Mouse (Mus musculus) cerebral cortex, adult 2 months (tissue): ENCODE results near the gene Smarcc2.

ENCODE experiments used
- WGBS: fragments of 180-500 bp; shearing (Covaris S2); methylation state at CpG from one replicate; pipeline ENCODE4 v1.1.7; 2018; 5-methylcytosine and 5-hydroxymethylcytosine counted together

Gene Smarcc2

DNA sequence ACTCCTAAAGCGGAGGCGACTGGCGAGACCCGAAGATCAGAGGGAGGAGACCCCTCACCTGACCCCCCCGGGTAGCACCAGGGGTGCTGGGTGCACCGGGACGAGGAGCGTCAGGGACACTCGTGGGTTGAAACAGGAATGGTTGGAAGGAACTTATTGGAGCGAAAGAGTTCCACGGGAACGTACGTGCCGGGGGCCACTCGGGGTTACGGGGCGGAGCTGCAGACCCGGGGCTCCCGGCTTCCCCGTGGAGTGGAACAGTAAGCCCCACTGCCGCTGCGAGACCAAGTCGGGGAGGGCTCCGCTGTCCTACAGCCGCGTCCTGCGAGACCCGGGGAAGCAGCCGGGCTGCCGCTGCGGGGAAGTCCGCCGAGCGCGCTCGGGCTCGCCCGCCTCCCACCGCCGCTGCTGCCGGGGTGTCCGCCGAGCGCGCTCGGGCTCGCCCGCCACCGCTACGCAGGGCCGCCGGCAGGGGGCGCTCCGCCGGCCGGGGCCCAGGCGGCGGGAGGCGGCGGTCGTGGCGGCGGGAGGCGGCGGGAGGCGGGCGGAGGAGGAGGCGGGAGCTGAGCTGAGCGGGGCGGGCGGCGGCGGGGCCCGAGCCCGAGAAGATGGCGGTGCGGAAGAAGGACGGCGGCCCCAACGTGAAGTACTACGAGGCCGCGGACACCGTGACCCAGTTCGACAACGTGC lies at the start of gene Smarcc2:
Gene Smarcc2, plus strand, starts transcription at position 530 of the 690 bp plus-strand sequence.
- WGBS = 1% methylated on average over 84 of the region's 86 CpGs

DNA sequence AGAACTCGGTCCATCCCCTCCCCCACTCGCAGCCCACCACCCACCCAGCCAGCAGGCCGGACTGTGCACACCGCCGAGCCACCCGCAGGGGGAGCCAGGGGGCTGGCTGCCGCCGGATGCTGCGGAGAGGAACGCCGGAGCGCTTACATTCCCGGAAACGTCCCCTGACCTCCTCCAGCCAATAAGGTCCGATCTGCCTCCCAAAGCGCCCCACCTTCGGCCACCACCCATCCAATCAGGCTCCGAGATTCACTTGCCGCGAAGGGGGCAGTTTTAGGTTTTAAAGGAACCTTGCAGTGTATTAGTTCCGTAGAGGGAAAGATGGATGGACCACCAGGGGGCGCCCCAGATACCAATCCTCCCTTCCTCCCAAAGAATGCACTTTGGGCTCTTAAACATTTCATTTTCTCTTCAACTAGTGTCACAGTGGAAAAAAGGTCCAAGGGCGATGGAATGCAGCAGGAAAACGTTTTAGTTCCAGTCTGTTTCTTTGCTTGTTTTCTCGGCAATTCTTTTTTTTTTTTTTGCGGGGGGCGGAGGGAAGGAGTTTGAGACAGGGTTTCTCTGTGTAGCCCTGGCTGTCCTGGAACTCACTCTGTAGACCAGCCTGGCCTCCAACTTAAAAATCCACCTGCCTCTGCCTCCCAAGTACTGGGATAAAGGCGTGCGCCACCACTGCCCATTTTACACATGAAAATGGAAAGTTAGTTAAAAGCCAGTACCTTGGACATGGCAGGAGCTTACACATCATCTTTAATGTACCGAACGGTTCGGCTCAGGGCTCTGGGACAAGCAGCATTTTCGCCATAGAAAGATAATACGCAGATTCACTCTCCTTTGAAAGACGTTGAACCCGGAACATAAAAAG lies 49.1 kb upstream of the Smarcc2 start:
- 4% methylated on average over 36 of the region's 36 CpGs for WGBS

DNA sequence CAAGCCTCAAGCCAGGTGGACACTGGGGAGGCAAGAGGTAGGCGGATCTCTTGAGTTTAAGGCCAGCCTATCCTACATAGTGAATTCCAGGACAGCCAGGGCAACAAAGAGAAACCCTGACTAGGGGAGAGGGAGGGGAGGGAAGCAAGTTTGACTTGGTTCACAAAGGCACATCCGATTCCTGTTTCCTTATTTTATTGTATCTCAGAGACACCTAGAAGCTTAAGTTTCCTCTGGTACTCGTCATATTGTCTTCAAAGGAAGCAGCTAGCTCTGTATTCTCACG lies 48.5 kb upstream of the Smarcc2 start:
- WGBS = 9% methylated on average over 4 of the region's 4 CpGs

DNA sequence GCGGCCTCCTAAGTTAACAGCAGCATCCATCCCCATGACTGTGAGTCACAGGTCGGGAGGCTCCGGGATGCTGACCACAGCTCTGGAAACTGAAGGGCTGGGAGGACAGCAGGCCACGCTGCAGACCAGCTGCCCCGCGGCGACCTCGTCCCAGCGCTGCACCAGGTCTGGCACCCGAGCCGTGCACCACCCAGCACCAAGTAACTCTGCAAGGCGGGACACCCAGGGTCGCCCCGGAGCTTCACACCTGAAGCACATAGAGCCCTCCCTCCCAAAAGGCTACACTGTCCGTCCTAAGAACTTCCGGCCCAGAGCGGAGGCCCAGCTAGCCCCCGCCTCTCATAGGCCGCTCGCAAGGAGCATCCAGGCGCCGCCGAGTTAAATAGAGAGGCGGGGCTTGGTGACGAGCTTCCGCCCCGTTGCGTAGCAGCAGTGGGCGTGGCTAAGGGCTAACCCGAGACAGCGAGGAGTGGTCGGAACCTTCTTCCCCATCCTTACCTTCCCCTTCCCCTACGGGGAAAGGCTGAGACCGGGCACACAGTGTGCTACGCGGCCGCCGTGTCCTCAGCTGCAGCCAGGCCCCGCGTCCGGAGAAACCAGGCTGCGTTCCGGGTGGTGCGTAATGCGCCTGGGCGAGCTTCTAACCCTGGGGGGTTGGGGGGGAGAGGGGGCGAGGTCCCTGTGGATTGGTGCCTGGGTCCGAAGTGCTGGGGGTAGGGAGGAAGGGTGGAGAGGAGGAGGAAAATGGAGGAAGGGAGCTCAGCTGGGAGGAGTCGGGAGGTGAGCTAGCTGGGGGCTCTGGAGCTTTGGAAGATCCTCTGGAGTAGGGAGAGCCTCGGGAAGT lies 47.6 kb upstream of the Smarcc2 start, which contains the start of the genes Nabp2 and Rnf41:
Gene Nabp2, minus strand, starts transcription at position 282 of the 844 bp plus-strand sequence.
Gene Rnf41, plus strand, starts transcription at position 447 of the 844 bp plus-strand sequence.
- under 1% methylated on average over 50 of the region's 50 CpGs for WGBS

DNA sequence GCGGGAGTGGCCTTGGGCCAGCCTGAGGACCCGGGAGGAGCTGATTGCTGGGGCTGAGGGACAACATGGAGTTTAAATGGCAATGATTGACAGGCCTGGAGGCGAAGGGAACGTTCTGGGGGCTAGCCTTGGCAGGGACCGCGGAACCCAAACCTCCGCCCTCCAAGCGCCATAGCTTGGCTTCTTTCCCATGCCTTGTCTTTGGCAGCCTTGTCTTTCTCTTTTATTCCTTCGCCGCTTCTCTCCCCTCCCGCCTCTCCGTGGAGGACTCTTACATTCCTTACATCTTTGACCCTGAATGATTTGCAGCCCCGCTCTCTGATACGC lies 47.0 kb upstream of the Smarcc2 start:
- WGBS = 1% methylated on average over 14 of the region's 14 CpGs

DNA sequence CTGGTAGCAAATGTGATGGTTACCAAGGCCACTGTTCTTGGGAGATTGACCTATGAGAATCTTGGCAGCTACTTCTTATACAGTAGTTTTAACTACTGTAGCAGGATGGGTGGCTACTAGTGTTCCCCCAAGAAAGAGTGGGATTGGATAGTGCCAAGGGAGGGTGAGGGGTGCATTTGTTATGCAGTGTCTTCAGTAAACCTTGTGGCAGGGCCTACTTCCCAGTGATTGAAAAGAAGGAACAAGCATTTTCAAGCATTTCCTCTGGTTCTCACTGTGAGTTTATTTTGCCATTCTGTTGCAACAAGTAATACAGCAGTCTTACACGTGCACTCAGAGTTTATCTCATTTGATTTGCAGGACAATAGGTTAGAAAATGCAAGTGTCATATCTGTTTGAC lies 46.5 kb upstream of the Smarcc2 start:
- 0% methylated on average over 1 of the region's 1 CpGs for WGBS

DNA sequence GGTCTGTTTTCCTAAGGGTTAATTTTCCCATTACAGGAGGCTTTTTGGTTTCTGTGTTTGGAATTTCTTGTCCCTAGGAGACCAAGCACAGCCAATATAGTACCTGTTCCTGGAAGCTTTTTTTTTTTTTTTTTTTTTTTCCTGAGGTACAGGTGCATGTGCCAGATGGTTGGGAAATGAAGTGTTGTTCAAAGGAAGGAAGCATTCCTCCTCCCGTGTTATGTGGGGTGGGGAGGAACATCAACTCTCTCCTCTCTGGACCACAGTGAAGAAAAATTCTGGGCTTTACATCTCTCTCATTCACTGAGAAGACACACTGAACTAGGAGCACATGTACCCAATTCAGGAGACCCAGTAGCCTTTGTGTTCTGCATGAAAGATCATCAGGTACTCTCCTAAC lies 46.0 kb upstream of the Smarcc2 start:
- 3% methylated on average over 1 of the region's 1 CpGs for WGBS

DNA sequence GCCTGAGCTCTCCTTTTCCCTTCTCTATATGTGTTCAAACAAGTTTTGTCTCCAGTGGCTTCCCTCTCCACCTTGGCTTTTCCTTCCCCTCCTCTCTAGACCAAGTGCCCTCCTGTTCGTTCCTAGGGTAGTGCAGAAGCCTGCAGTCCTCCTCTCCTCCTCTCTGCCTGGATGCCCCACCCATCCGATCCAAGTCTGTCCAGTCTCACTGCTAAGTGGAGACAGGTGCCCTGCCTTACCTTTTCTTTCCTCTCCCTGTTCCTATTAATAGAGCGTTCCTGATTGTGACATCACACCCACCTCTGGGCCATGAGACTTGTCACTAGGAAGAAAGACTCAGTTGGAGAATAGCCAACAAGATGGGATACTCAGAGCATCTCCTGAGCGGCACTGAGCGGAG lies 44.2 kb upstream of the Smarcc2 start:
- WGBS = 72% methylated on average over 5 of the region's 5 CpGs

DNA sequence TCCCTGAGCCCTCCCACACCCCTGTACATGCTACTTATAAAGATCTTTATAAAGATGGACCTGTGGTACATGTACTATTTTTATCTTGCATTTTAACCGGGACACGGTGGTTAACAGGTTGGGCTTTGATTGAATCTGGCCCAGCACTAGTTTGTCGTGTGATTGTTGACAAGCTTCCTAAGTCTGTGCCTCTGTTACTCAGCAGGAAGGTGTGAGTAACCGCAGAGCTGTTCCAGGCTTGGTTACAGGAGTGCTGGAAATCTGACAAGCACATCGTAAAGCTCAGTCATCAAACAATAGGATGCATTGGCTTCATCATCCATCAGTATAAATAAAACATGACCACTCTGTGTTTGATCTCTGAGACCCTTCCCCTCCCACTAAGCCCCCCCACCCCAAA lies 36.6 kb upstream of the Smarcc2 start:
- 43% methylated on average over 5 of the region's 5 CpGs for WGBS

DNA sequence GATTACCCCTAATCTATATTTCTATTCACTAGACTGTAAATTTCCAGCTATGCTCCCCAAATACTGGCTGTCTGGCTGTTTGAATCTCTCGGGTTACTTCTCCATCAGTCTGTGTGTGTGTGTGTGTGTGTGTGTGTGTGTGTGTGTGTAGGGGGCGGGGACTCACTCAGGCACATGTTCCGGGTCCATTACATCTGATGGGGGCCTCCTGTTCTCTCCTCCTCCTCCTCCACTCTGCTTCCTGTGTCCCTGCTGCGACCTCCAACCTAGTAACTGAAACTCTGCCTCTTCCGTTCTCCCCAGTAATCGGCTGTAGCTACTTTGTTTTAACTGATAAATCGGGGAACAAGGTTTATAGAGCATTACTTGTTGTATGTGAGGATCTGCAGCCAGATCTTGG lies 34.4 kb upstream of the Smarcc2 start:
- 60% methylated on average over 7 of the region's 7 CpGs for WGBS

DNA sequence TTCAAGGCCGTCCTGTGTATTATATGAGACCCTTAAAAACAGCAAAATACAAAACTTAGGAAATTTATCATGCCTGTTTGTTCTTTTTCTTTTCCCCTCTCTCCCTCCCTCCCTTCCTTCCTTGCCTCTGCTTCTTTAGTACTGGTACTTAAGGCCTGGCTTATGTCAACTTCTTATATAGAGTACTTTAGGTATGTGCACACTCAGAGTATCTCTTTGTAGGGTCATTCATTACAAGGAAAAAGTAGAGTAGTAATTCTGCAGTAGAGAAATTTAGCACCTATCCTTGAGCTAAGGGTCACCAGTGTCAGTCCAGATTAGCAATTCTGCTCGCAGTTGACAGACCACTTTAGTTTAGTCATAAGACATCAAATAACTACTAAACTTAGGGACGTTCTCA lies 33.8 kb upstream of the Smarcc2 start:
- WGBS = 92% methylated on average over 3 of the region's 3 CpGs

DNA sequence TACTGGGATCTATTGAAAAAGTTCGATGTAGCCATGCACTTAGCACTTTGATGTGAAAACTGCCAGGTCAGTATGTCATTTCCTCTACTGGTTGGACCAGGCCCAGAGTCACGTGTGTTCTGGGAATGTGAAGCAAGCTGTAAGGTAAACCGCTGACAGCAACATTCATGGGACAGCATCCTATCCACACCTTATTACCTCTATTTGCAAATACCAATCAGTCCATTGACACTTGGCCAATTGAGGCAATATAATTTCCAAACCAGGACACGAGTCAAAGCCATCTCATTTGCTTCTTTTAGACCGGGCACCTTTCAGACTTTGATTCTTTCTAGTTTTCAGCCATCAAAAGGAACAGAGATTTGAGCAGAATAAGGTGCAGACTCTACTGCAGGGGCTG lies 30.0 kb upstream of the Smarcc2 start:
- WGBS = 81% methylated on average over 5 of the region's 5 CpGs

DNA sequence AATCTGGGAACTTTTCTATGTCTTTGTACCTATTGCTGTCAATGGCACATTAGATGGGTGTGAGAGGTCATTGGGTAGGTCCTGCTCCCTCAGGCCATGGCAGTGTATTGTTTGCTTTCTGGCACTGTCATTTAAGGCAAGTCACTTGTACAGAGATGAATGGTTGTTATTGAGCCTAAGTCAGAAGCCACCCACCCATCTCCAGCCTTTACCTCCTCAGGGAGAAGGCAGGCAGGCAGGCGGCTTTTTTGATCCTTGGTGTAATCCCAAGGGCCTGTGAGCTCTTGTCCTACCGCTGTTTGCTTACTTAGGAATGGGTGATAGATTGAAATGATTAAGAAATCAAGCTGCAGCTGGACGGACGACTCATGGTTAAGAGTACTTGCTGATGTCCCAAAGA lies 29.6 kb upstream of the Smarcc2 start:
- 86% methylated on average over 4 of the region's 4 CpGs for WGBS

DNA sequence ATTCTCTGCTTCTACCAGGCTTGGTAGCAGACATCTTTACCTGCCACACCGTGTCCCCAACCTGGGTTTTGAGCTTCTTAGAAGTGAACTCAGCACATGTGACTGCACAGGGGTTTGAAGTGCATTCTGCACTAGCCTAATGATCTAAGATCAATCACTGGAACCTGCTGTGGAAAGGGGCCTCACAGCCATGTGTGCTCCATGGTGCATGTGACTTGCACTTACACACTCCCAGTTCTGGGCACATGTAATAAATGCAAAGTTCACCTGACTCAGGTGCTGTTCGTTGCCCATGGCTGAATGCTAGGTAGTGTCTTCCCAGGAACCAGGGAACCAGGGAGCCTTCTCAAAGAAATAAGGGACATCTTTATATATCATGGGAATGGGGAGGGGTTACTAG lies 25.6 kb upstream of the Smarcc2 start:
- WGBS = 94% methylated on average over 2 of the region's 2 CpGs

DNA sequence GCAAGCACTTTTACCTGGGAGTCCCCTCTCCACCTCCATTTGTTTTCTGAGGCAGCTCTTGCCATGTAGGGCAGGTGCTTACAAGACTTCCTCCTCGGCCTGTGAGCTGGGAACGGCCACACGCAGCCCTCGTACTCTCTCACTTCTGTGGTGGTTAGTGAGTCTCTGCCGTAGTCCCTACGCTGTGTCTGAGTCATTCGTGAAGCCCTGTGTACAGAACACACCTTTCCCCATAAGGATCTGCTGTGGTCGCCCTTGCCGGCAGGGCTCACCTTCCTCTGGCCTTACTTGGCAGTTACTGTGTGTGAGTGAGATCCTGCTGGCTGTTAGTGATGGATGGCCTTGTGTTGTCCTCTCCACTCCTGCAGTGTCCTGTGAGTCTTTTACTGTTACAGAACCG lies 24.4 kb upstream of the Smarcc2 start:
- 72% methylated on average over 10 of the region's 10 CpGs for WGBS

DNA sequence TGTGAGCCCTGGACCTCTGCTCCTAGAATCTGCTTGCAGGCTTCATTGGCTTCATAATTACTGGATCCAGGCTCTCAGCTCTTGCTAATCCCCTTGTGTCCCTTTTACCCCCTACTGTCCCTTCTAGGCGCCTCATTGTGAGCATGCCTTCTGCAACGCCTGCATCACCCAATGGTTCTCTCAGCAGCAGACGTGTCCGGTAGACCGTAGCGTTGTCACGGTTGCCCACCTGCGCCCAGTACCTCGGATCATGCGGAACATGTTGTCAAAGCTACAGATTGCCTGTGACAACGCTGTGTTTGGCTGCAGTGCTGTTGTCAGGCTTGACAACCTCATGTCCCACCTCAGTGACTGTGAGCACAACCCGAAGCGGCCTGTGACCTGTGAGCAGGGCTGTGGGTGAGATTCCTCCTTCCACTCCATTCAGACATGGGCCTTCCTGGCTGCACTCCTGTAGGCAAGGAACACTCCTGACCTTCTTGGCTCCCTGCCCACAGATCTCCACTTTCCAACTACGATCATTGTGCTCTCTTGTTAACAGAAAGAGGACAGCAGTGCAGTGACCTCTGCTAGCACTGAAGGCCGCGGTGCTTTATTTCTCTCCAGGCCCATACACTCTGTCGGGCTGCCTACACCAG lies 23.7 kb upstream of the Smarcc2 start:
- WGBS = 63% methylated on average over 17 of the region's 17 CpGs

DNA sequence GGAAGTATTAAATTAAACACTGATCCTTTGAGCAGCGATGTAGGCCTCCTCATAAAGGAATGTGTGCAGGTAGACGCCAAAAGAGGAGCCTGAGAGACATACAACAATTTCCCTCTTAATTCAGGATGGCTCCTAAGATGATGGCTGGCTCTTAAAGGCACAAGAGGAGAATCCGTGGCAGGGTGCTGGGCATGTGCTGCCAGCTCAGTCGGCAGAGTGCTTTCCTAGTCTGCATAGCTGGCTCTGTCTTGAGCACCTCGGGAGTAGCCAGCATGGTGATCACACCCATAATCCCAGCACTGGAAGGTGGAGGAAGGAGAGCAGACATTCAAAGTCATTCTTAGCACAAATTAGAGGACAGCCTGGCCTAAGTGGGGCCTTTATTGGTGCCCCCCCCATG lies 23.2 kb upstream of the Smarcc2 start:
- WGBS = 51% methylated on average over 5 of the region's 5 CpGs

DNA sequence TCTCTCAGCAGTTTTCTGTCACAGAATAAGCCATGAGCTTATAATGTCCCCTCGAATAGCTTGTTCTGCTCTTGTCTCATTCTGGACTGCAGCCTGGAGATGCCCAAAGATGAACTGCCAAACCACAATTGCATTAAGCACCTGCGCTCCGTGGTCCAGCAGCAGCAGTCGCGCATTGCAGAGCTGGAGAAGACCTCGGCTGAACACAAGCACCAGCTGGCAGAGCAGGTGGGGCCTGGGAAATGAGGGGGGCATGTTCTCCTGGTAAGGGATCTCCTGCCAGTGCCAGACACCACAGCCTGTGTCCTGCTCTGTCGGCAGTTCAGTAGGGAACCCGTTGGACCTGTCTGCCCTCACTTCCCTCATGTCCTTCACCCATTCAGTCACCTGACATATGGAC lies 22.7 kb upstream of the Smarcc2 start:
- 68% methylated on average over 8 of the region's 8 CpGs for WGBS

DNA sequence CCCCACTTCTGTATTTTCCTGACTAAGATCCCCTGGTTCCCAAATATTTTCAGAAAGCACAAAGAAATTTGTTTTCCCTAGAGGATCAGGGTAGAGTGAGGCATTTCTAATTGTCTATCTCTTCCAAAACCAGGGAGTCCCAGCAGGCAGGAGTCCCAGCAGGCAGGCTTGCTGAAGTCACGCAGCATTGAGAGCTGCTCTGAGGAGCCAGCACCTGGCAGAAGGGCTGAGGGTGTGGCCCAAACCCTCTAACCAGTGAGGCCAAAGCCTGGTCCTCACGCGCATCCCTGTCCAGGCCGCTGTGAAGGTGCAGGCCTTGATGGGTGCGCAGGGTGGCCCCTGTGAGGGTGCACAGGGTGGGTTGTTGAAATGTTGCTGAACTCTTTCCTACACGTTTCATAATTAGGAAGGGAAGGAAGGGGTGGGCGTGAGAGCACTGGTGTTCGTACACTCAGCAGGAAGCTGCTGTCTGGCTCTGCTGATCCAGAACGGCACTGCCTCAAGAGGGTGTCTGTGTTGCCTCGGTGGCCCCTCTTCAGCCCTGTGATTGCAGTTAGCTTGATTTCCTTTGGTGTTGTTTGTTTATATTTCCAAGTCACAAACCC lies 20.3 kb upstream of the Smarcc2 start:
- 39% methylated on average over 10 of the region's 10 CpGs for WGBS

DNA sequence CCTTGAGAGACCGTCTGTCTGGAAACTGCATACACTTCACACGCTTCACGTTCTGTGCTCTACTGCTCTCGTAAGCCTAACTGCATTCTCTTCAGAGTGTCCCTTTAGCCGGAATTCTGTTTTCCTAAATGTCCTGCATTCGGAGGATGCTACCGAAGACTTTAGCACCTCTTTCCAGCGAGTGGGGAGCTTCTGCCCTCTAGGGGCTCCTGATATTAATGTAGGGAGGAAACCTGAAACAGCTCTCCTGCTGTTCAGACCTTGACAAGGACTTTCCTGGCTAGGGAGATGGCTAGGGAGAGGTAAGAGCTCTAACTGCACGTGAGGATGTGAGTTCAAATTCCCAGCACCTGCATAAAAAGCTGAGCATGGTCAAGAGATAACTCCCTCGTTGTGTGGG lies 18.6 kb upstream of the Smarcc2 start:
- 48% methylated on average over 10 of the region's 10 CpGs for WGBS

DNA sequence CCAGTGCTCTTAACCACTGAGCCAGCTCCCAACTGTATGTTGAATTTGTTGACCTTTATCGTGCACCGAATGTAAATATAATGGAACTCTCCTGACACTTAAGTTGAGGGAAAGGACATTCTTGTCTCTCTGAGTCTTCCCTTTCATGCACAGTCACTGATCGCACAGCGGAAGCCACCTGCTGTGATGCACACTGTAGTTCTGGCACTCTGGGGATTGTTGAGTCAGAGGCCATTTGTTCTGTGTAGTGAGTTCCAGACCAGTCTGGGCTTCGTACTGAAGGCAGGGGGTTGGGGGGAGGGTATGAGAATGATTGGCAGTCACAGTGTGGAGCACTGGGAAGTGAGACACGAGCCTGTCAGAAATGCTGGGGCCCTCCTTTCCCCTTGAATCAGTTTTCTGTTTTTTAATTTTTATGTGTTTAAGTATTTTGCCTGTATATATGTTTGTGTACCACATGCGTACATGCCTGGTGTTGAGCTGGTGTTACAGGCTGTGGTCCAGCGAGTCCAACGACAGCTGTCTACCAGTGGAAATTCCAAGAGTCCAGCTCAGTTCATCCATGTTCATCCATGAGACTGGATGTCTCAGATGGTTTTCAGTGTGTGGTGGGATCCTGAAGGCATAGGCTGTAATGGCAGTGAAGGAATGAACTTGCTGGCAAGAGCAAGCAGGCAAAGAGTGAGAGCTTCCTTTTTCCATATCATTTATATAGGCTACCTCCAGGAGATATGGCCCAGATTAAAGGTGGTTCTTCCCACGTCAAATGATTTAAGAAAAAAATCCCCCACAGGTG lies 17.5 kb upstream of the Smarcc2 start:
- WGBS = 74% methylated on average over 10 of the region's 10 CpGs
